Mouse (Mus musculus) cerebellum, adult 2 months (tissue): ENCODE measurements at regions not wholly inside any gene's neighbourhood (a gene's known extent, or its start where the extent isn't known, plus 50 kb on each side); places are given as distances from the start of the nearest gene placed in this dataset.

ENCODE experiments used
- CTCF ChIP-seq: fragments of 200-500 bp; IDR thresholded peaks from 2 replicates; pipeline ENCODE4 v1.5.1; 2011; ENCODE audit warnings: low read depth, mild to moderate bottlenecking, control low read depth, low read length, moderate library complexity, borderline replicate concordance; ENCODE audit not compliant: insufficient read depth
- POLR2A ChIP-seq: fragments of 200-500 bp; IDR thresholded peaks from 2 replicates; pipeline ENCODE4 v1.6.1; 2011; ENCODE audit warnings: low read length, control low read depth, borderline replicate concordance; ENCODE audit not compliant: insufficient read depth

GRCm38 (mm10) chr5:119356051-119356450 lies 314.4 kb upstream of the Tbx3 start:
- TF ChIP-seq CTCF (no peak), POLR2A (no peak)
